Mouse (Mus musculus): ENCODE data around the gene Gm6217. TPM values are rescaled to one million over a fixed set of nuclear protein-coding genes. Genes with fewer than 3 reads are reported as not detected.
"Not testable (repeated sequence)": the region's sequence is repeated elsewhere in the genome, so short reads cannot be mapped to it uniquely, and the experiment has no call there.

Gene Gm6217
- polyA plus RNA-seq, 1 experiment from 2014 or later = not detected

DNA sequence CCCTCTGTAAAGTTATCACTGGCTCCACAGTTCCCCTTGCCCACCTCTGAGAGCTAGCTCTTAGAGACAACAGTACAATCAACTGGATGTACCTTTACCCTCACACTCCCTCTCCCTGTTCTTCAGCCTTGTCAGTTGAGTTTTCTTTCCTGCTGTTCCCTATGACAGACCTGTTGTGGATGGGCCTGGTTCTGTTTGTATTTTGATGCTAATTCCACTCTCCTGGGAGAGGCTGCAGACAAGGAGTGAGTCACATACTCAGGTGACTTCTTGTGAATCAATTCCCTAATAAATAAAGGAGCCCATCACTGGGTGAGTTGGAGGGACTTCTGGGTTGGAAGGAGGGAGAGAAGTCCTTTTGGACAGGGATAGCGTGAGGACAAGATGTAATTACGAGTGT is 17.4 kb upstream of the Gm6217 start:
- Histone ChIP-seq H3K4me3 (ENCODE audit: low read length) (no peak overlapping the region), H3K4me2 (ENCODE audit: low read depth, low read length) (no peak overlapping the region), H3K27ac (ENCODE audit: low read length) (no peak overlapping the region), H3K27me3 (replicated peaks; ENCODE audit: control insufficient read depth, insufficient read depth, low read length) (no peaks in the 10 kb centered on the region), H3K36me3 (ENCODE audit: control insufficient read depth, insufficient read depth, low read length) (no peaks in the 10 kb centered on the region), H3K9me3 (ENCODE audit: control insufficient read depth, low read length) (no peaks in the 10 kb centered on the region), H3K9ac (ENCODE audit: low read depth, low read length) (no peak overlapping the region), H3K4me1 (ENCODE audit: control insufficient read depth, insufficient read depth, low read length) (no peaks in the 10 kb centered on the region)
- no peak for ATAC-seq
- 90% methylated on average over 2 of the region's 2 CpGs for WGBS

DNA sequence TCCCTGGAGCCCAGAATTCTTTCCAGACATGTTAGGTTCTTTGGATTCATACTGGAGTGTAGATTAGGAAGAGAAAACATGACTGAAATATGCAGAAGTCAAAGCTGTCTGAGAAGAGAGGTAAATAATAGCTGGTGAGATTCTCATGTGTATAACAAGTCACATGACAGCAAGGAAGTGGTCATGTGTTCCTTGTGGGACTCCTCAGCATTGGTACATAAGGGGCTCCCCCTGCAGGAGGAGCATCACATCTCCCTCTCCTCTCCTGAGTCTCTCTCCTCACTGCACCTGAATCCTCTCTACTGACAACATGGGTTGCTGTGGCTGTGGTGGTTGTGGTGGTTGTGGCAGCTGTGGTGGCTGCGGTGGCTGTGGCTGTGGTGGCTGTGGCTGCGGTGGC is 14.8 kb upstream of the Gm6217 start:
- H3K9ac ChIP-seq (ENCODE audit: low read depth, low read length); H3K4me2 ChIP-seq (ENCODE audit: low read depth, low read length); H3K36me3 ChIP-seq (ENCODE audit: control insufficient read depth, insufficient read depth, low read length); H3K4me3 ChIP-seq (ENCODE audit: low read length); H3K9me3 ChIP-seq (ENCODE audit: control insufficient read depth, low read length); ATAC-seq; H3K27me3 ChIP-seq (replicated peaks; ENCODE audit: control insufficient read depth, insufficient read depth, low read length); H3K27ac ChIP-seq (ENCODE audit: low read length); H3K4me1 ChIP-seq (ENCODE audit: control insufficient read depth, insufficient read depth, low read length): not testable (repeated sequence)
- 100% methylated on average over 2 of the region's 2 CpGs for WGBS

DNA sequence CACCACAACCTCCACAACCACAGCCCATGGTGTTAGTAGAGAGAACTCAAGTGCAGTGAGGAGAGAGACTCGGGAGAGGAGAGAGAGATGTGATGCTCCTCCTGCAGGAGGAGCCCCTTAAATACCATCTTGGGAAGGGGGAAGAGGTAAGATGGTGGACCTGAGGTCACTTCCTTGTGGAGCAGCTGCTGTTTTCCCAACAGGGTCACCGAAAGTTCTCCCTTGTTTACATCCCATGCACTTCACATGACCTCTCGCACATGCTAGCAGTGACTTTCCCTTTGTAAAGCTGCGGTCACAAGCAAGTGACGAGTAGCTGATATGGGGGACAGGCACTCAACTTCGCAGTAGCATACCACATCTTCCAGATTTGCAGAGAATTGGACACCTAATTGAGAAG is 12.1 kb upstream of the Gm6217 start, which contains the start of gene A030003K21Rik:
A030003K21Rik (minus strand) TSS at position 94 of the 400 bp plus-strand sequence.
- H3K27me3 ChIP-seq (replicated peaks; ENCODE audit: control insufficient read depth, insufficient read depth, low read length); H3K9me3 ChIP-seq (ENCODE audit: control insufficient read depth, low read length); H3K27ac ChIP-seq (ENCODE audit: low read length); H3K4me1 ChIP-seq (ENCODE audit: control insufficient read depth, insufficient read depth, low read length); H3K4me2 ChIP-seq (ENCODE audit: low read depth, low read length); H3K4me3 ChIP-seq (ENCODE audit: low read length); H3K9ac ChIP-seq (ENCODE audit: low read depth, low read length); ATAC-seq; H3K36me3 ChIP-seq (ENCODE audit: control insufficient read depth, insufficient read depth, low read length): not testable (repeated sequence)
- no CpG with 5 or more reads among the region's 6 CpGs for WGBS

DNA sequence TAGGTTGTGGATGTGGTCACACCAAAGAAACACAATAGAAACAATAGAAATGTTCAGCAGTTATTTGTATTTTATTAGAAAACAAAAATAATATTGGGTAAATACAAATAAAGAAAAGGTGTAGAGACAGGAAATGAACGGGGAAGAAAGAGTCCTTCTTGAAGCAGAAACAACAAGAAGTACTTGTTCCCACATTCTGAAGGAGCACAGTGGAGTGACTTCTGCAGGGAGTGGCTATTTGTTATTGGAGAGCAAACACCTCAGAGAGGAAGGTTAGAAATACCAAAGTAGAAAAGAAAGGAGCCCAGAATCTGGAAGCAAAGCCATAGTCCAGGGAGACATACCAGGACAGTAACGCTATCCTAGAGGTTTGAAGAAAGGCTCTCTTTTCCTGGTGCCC is 11.3 kb upstream of the Gm6217 start:
- not testable (repeated sequence) for H3K4me3 ChIP-seq (ENCODE audit: low read length); H3K27ac ChIP-seq (ENCODE audit: low read length); H3K4me2 ChIP-seq (ENCODE audit: low read depth, low read length); H3K9me3 ChIP-seq (ENCODE audit: control insufficient read depth, low read length); H3K4me1 ChIP-seq (ENCODE audit: control insufficient read depth, insufficient read depth, low read length); H3K36me3 ChIP-seq (ENCODE audit: control insufficient read depth, insufficient read depth, low read length); ATAC-seq; H3K27me3 ChIP-seq (replicated peaks; ENCODE audit: control insufficient read depth, insufficient read depth, low read length); H3K9ac ChIP-seq (ENCODE audit: low read depth, low read length)
- 80% methylated on average over 1 of the region's 2 CpGs for WGBS

DNA sequence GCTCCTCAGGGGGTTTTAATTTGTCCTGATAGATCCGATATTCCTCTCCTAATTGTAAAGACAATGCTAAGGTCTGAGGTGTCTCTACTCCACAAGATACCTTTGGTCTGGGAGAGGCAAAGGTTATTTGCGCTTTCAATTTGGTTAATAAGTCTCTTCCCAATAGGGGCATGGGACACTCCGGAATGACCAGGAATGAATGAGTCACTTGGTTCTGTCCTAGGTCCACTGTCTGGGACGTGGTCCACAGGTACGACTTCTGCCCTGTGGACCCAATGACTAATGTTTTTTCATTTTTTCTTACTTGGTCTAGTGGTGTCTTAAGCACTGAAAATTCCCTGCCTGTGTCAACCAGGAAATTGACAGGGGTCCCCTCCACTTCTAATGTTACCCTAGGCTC is 7.5 kb upstream of the Gm6217 start:
- Histone ChIP-seq H3K4me1 (ENCODE audit: control insufficient read depth, insufficient read depth, low read length) (no peaks in the 10 kb centered on the region), H3K27me3 (replicated peaks; ENCODE audit: control insufficient read depth, insufficient read depth, low read length) (no peaks in the 10 kb centered on the region), H3K36me3 (ENCODE audit: control insufficient read depth, insufficient read depth, low read length) (no peaks in the 10 kb centered on the region), H3K4me2 (ENCODE audit: low read depth, low read length) (no peak overlapping the region), H3K4me3 (ENCODE audit: low read length) (no peak overlapping the region), H3K9me3 (ENCODE audit: control insufficient read depth, low read length) (peaks cover 6% of the 10 kb centered on the region; the same call in 1 of the 2 replicates), H3K9ac (ENCODE audit: low read depth, low read length) (no peak overlapping the region), H3K27ac (ENCODE audit: low read length) (no peak overlapping the region)
- 91% methylated on average over 5 of the region's 5 CpGs for WGBS
- no peak for ATAC-seq

DNA sequence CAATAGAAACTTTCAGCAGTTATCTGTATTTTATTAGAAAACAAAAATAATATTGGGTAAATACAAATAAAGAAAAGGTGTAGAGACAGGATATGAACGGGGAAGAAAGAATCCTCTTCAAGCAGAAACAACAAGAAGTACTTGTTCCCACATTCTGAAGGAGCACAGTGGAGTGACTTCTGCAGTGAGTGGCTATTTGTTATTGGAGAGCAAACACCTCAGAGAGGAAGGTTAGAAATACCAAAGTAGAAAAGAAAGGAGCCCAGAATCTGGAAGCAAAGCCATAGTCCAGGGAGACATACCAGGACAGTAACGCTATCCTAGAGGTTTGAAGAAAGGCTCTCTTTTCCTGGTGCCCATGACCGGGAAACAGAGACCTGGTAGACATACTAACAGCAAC is 641 bp downstream of the Gm6217 start:
- not testable (repeated sequence) for H3K9ac ChIP-seq (ENCODE audit: low read depth, low read length); H3K27me3 ChIP-seq (replicated peaks; ENCODE audit: control insufficient read depth, insufficient read depth, low read length); H3K27ac ChIP-seq (ENCODE audit: low read length); H3K4me3 ChIP-seq (ENCODE audit: low read length); H3K4me2 ChIP-seq (ENCODE audit: low read depth, low read length); H3K36me3 ChIP-seq (ENCODE audit: control insufficient read depth, insufficient read depth, low read length); H3K9me3 ChIP-seq (ENCODE audit: control insufficient read depth, low read length); H3K4me1 ChIP-seq (ENCODE audit: control insufficient read depth, insufficient read depth, low read length); ATAC-seq
- WGBS = 85% methylated on average over 2 of the region's 3 CpGs

DNA sequence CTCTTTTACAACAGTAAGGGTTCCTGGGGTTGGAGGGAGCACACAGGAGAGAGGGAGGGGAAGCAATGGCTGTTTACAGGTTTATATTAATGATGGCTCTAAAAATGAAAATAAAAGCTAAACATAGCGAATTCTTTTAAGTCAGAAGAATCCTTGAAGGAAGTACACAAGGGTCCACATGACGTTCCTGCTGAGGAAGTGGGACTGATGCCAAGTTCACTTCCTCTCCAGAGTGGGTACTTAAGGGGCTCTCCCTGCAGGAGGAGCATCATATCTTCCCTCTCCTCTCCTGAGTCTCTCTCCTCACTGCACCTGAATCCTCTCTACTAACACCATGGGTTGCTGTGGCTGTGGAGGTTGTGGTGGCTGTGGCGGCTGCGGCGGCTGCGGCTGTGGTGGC is 6.5 kb downstream of the Gm6217 start, which contains the start of gene A030014E15Rik:
A030014E15Rik (plus strand) TSS at position 268 of the 400 bp plus-strand sequence.
- H3K4me2 ChIP-seq (ENCODE audit: low read depth, low read length) = no peak within 1 kb of the TSS
- WGBS = 83% methylated on average over 6 of the region's 6 CpGs
- H3K9ac ChIP-seq (ENCODE audit: low read depth, low read length) = no peak within 1 kb of the TSS
- no peaks in the 10 kb centered on the region; the same call in 1 of the 2 replicates for H3K9me3 ChIP-seq (ENCODE audit: control insufficient read depth, low read length)
- no peak for ATAC-seq
- no peak within 1 kb of the TSS for H3K27ac ChIP-seq (ENCODE audit: low read length)
- H3K4me1 ChIP-seq (ENCODE audit: control insufficient read depth, insufficient read depth, low read length) = no peaks in the 10 kb centered on the region
- H3K4me3 ChIP-seq (ENCODE audit: low read length) = no peak within 1 kb of the TSS
- H3K27me3 ChIP-seq (replicated peaks; ENCODE audit: control insufficient read depth, insufficient read depth, low read length) = no peaks in the 10 kb centered on the region
- no peaks in the 10 kb centered on the region for H3K36me3 ChIP-seq (ENCODE audit: control insufficient read depth, insufficient read depth, low read length)

DNA sequence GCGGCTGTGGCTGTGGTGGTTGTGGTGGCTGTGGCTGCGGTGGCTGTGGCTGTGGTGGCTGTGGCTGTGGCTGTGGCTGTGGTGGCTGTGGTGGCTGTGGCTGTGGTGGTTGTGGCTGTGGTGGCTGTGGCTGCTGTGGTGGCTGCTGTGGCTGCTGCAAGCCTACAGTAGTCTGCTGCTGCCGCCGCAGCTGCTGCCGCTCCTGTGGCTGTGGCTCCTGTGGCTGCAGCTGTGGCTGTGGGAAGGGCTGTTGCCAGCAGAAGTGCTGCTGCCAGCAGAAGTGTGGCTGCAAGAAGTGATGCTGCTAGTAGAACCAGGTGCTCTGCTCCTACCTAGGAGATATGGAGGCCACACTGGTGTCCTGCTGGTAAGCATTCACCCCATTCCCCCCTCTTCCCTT is 17.8 kb downstream of the Gm6217 start:
- H3K4me2 ChIP-seq (ENCODE audit: low read depth, low read length); H3K27me3 ChIP-seq (replicated peaks; ENCODE audit: control insufficient read depth, insufficient read depth, low read length); H3K4me3 ChIP-seq (ENCODE audit: low read length); H3K4me1 ChIP-seq (ENCODE audit: control insufficient read depth, insufficient read depth, low read length); ATAC-seq; H3K27ac ChIP-seq (ENCODE audit: low read length); H3K36me3 ChIP-seq (ENCODE audit: control insufficient read depth, insufficient read depth, low read length); H3K9ac ChIP-seq (ENCODE audit: low read depth, low read length); H3K9me3 ChIP-seq (ENCODE audit: control insufficient read depth, low read length): not testable (repeated sequence)
- 87% methylated on average over 3 of the region's 5 CpGs for WGBS

DNA sequence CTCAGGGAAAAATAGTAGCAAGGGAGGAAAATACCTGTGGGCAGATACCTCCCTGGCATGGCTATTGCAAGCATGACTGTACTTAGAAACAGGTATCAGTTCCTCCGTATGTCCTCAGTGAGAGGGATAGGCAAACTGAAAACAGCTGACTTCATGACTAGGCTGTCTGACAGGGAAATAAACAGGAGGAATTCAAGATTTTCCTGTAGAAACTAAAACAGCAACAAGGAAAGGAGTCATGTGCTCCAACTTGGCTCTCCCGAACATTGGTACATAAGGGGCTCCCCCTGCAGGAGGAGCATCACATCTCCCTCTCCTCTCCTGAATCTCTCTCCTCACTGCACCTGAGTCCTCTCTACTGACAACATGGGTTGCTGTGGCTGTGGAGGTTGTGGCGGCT is 18.2 kb downstream of the Gm6217 start, which contains the start of gene A030005L19Rik:
A030005L19Rik (plus strand) TSS at position 301 of the 400 bp plus-strand sequence.
- Histone ChIP-seq H3K27me3 (replicated peaks; ENCODE audit: control insufficient read depth, insufficient read depth, low read length) (no peaks in the 10 kb centered on the region), H3K4me3 (ENCODE audit: low read length) (no peak within 1 kb of the TSS), H3K9ac (ENCODE audit: low read depth, low read length) (no peak within 1 kb of the TSS), H3K27ac (ENCODE audit: low read length) (no peak within 1 kb of the TSS), H3K9me3 (ENCODE audit: control insufficient read depth, low read length) (no peaks in the 10 kb centered on the region), H3K4me1 (ENCODE audit: control insufficient read depth, insufficient read depth, low read length) (no peaks in the 10 kb centered on the region), H3K36me3 (ENCODE audit: control insufficient read depth, insufficient read depth, low read length) (no peaks in the 10 kb centered on the region), H3K4me2 (ENCODE audit: low read depth, low read length) (no peak within 1 kb of the TSS)
- no peak for ATAC-seq
- WGBS = 76% methylated on average over 3 of the region's 3 CpGs

DNA sequence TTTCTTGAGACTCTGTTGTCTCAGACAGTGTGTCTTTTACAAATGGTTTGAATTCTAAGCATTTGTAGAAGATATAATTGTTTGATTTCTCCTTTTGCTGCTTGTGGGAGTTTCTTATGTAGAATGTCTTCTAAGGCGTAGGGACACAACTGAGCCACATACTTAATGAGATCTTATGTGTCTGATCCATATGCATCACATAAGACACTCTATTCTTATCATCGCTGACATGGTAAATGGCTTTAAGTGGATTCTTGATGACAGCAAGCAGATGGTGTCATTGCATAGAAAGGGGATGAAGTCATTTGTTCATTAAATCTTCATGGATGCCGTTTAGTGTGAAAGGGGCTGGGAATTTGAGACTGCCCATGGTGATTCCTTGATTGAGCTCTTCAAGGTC is 25.3 kb downstream of the Gm6217 start:
- 73% methylated on average over 3 of the region's 3 CpGs for WGBS
- H3K9ac ChIP-seq (ENCODE audit: low read depth, low read length) = no peak overlapping the region
- peaks cover 7% of the 10 kb centered on the region; the same call in 1 of the 2 replicates for H3K36me3 ChIP-seq (ENCODE audit: control insufficient read depth, insufficient read depth, low read length)
- no peak for ATAC-seq
- H3K4me3 ChIP-seq (ENCODE audit: low read length) = no peak overlapping the region
- no peaks in the 10 kb centered on the region for H3K4me1 ChIP-seq (ENCODE audit: control insufficient read depth, insufficient read depth, low read length)
- no peaks in the 10 kb centered on the region for H3K9me3 ChIP-seq (ENCODE audit: control insufficient read depth, low read length)
- no peaks in the 10 kb centered on the region for H3K27me3 ChIP-seq (replicated peaks; ENCODE audit: control insufficient read depth, insufficient read depth, low read length)
- H3K27ac ChIP-seq (ENCODE audit: low read length) = no peak overlapping the region
- H3K4me2 ChIP-seq (ENCODE audit: low read depth, low read length) = no peak overlapping the region
